Mouse (Mus musculus): Measurements from ENCODE around the gene Tmprss3. TPM values are rescaled to one million over a fixed set of nuclear protein-coding genes. Genes with fewer than 3 reads are reported as not detected.

The Tmprss3 gene
- total and polyA plus RNA-seq, 2 experiments from 2014 or later: not detected

DNA sequence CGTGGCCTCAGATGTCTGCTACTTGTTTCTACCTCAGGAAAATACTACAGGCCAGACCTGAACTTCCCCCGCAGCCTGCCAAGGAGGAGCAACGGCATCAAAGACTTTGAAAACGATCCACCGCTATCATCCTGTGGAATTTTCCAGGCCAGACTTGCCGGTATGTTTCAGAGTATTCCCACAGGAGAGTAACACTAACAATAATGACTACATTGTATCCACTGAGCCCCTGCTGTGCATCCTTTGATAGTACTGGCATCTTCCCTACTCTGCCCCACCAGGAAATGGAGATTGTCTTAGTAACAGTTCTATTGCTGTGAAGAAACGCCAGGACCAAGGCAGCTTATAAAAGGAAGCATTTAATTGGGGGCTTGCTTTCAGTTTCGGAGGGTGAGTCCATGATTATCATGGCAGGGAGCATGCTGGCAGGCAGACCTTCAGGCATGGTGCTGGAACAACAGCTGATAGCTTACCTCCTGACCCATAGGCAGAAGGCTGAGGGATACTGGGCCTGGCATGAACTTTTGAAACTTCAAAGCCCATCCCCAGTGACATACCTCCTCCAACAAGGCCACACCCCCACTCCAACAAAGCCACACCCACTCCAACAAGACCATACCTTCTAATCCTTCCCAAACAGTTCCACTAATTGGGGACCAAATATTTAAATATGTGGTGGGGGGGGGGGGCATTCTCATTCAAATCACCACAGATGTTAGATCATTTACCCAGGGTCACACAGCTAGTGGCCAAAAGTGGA, 33.7 kb upstream of the Tmprss3 start:
- H3K4me3 ChIP-seq (ENCODE audit: low read depth, low read length): no peak overlapping the region
- no peaks in the 10 kb centered on the region for H3K9me3 ChIP-seq (ENCODE audit: low read length)
- no peaks in the 10 kb centered on the region for H3K36me3 ChIP-seq (ENCODE audit: insufficient read depth)
- DNase-seq (no peak), ATAC-seq (no peak)
- H3K27me3 ChIP-seq (ENCODE audit: insufficient read depth, low read length): no peaks in the 10 kb centered on the region
- H3K27ac ChIP-seq (ENCODE audit: low read depth, low read length): no peak overlapping the region
- H3K4me2 ChIP-seq (ENCODE audit: low read depth): no peak overlapping the region
- H3K4me1 ChIP-seq (ENCODE audit: insufficient read depth): no peaks in the 10 kb centered on the region
- 32% methylated on average over 8 of the region's 8 CpGs for WGBS
- no peak overlapping the region for H3K9ac ChIP-seq
- TF ChIP-seq CTCF (IDR thresholded peaks at IDR 0.05; ENCODE audit: low read depth): no peak

DNA sequence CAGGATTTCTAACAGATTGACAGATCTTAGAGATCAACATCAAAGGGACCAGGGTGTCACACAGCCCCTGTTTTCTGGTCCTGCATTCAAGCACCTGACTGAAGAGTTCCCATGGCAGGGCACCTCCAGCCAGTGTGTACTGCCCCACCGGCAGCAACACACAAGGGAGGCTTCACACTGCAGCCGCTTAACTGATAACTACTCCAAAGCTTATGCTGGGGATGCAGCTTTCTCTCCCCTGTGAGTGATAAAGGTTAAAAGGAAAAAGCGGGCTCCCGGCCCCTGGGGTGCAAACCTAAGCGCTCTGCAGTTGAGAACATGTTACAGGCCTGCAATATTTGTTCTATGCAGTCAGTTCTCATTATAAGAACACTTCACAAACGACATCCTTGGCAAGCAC, 33.0 kb upstream of the Tmprss3 start:
- H3K4me2 ChIP-seq (ENCODE audit: low read depth): no peak overlapping the region
- WGBS: 45% methylated on average over 6 of the region's 6 CpGs
- H3K4me3 ChIP-seq (ENCODE audit: low read depth, low read length): no peak overlapping the region
- ATAC-seq (no peak), DNase-seq (no peak)
- no peaks in the 10 kb centered on the region for H3K27me3 ChIP-seq (ENCODE audit: insufficient read depth, low read length)
- no peak overlapping the region for H3K9ac ChIP-seq
- no peaks in the 10 kb centered on the region for H3K9me3 ChIP-seq (ENCODE audit: low read length)
- TF ChIP-seq CTCF (IDR thresholded peaks at IDR 0.05; ENCODE audit: low read depth): no peak
- no peaks in the 10 kb centered on the region for H3K4me1 ChIP-seq (ENCODE audit: insufficient read depth)
- no peaks in the 10 kb centered on the region for H3K36me3 ChIP-seq (ENCODE audit: insufficient read depth)
- no peak overlapping the region for H3K27ac ChIP-seq (ENCODE audit: low read depth, low read length)

- Histone ChIP-seq H3K27ac (ENCODE audit: low read depth, low read length) (no peak overlapping the region), H3K4me3 (ENCODE audit: low read depth, low read length) (no peak overlapping the region), H3K9me3 (ENCODE audit: low read length) (no peaks in the 10 kb centered on the region), H3K27me3 (ENCODE audit: insufficient read depth, low read length) (no peaks in the 10 kb centered on the region), H3K36me3 (ENCODE audit: insufficient read depth) (no peaks in the 10 kb centered on the region), H3K4me2 (ENCODE audit: low read depth) (no peak overlapping the region), H3K9ac (no peak overlapping the region), H3K4me1 (ENCODE audit: insufficient read depth) (no peaks in the 10 kb centered on the region)
- 91% methylated on average over 7 of the region's 7 CpGs for WGBS
- DNase-seq (no peak), ATAC-seq (no peak)
- no peak for TF ChIP-seq CTCF (IDR thresholded peaks at IDR 0.05; ENCODE audit: low read depth)
These were observed 28.2 kb upstream of the Tmprss3 start for GRCm38 (mm10) chr17:31226931-31227330.

GRCm38 (mm10) chr17:31226368-31226767, 27.6 kb upstream of the Tmprss3 start:
- Histone ChIP-seq H3K27me3 (ENCODE audit: insufficient read depth, low read length) (no peaks in the 10 kb centered on the region), H3K4me3 (ENCODE audit: low read depth, low read length) (no peak overlapping the region), H3K9ac (no peak overlapping the region), H3K27ac (ENCODE audit: low read depth, low read length) (no peak overlapping the region), H3K9me3 (ENCODE audit: low read length) (no peaks in the 10 kb centered on the region), H3K4me1 (ENCODE audit: insufficient read depth) (no peaks in the 10 kb centered on the region), H3K4me2 (ENCODE audit: low read depth) (no peak overlapping the region), H3K36me3 (ENCODE audit: insufficient read depth) (no peaks in the 10 kb centered on the region)
- DNase-seq (no peak), ATAC-seq (no peak)
- TF ChIP-seq CTCF (IDR thresholded peaks at IDR 0.05; ENCODE audit: low read depth): no peak
- WGBS: 87% methylated on average over 3 of the region's 3 CpGs

DNA sequence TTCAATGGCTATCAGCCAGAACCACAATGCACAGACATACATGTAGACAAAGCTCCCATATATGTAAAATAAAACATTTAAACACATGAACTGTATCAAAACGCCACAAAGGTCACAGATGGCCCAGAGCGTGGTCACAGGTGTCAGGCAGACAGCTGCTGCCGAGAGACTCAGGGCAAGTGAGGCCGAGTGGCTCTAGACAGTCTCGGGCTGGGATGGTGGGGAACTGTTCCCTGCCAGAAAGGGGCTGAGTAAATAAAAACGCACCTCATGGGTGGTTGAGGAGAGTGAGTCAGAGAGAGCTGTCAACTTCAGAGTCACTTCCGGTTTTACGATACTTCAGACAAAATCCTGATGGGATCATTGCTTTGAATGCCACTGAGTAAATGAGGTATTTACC, 25.8 kb upstream of the Tmprss3 start:
- no peaks in the 10 kb centered on the region for H3K27me3 ChIP-seq (ENCODE audit: insufficient read depth, low read length)
- H3K4me1 ChIP-seq (ENCODE audit: insufficient read depth): no peaks in the 10 kb centered on the region
- ATAC-seq (no peak), DNase-seq (no peak)
- no peak for TF ChIP-seq CTCF (IDR thresholded peaks at IDR 0.05; ENCODE audit: low read depth)
- no peak overlapping the region for H3K4me3 ChIP-seq (ENCODE audit: low read depth, low read length)
- H3K9ac ChIP-seq: no peak overlapping the region
- WGBS: 90% methylated on average over 8 of the region's 8 CpGs
- no peak overlapping the region for H3K4me2 ChIP-seq (ENCODE audit: low read depth)
- no peaks in the 10 kb centered on the region for H3K36me3 ChIP-seq (ENCODE audit: insufficient read depth)
- no peaks in the 10 kb centered on the region for H3K9me3 ChIP-seq (ENCODE audit: low read length)
- no peak overlapping the region for H3K27ac ChIP-seq (ENCODE audit: low read depth, low read length)

GRCm38 (mm10) chr17:31223835-31224234, 25.1 kb upstream of the Tmprss3 start:
- Histone ChIP-seq H3K4me3 (ENCODE audit: low read depth, low read length) (no peak overlapping the region), H3K4me2 (ENCODE audit: low read depth) (no peak overlapping the region), H3K27me3 (ENCODE audit: insufficient read depth, low read length) (no peaks in the 10 kb centered on the region), H3K36me3 (ENCODE audit: insufficient read depth) (no peaks in the 10 kb centered on the region), H3K9me3 (ENCODE audit: low read length) (no peaks in the 10 kb centered on the region), H3K9ac (no peak overlapping the region), H3K4me1 (ENCODE audit: insufficient read depth) (no peaks in the 10 kb centered on the region), H3K27ac (ENCODE audit: low read depth, low read length) (no peak overlapping the region)
- TF ChIP-seq CTCF (IDR thresholded peaks at IDR 0.05; ENCODE audit: low read depth): no peak
- DNase-seq (no peak), ATAC-seq (no peak)
- WGBS: 77% methylated on average over 7 of the region's 7 CpGs

DNA sequence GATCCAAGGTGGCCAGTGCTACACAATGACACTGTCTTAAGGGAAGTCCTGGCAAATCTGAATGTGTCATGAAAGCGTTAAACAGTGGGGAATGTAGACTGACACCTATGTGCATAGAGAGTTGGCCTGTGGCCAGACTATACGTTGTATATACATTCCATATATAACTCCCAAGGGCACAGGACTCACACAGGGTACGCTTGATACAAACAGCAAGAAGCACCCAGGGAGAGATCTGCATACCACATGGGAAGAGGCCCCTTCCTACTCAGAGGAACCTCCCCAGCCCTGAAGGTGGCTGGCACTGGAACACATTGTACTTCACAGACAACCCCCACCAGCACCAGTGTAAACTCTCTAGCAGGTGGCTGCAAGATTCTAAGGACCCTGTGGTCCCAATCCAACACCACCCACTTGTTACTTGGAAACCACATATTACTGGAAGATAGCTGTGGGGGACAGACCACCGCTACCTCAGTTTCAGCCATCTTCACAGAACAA, 24.1 kb upstream of the Tmprss3 start:
- no peaks in the 10 kb centered on the region for H3K9me3 ChIP-seq (ENCODE audit: low read length)
- no peaks in the 10 kb centered on the region for H3K36me3 ChIP-seq (ENCODE audit: insufficient read depth)
- 78% methylated on average over 4 of the region's 4 CpGs for WGBS
- no peak for TF ChIP-seq CTCF (IDR thresholded peaks at IDR 0.05; ENCODE audit: low read depth)
- H3K4me3 ChIP-seq (ENCODE audit: low read depth, low read length): no peak overlapping the region
- H3K9ac ChIP-seq: no peak overlapping the region
- H3K4me2 ChIP-seq (ENCODE audit: low read depth): no peak overlapping the region
- no peak overlapping the region for H3K27ac ChIP-seq (ENCODE audit: low read depth, low read length)
- no peak for ATAC-seq
- no peaks in the 10 kb centered on the region for H3K27me3 ChIP-seq (ENCODE audit: insufficient read depth, low read length)
- H3K4me1 ChIP-seq (ENCODE audit: insufficient read depth): no peaks in the 10 kb centered on the region
- DNase-seq: no peak

Data from forebrain, postnatal 0 days (tissue).